Mouse (Mus musculus) urinary bladder, adult 18-20 months (tissue): Measurements from ENCODE around the gene Akap7.
A peak's percentile ranks its signal among the peaks of the same experiment; 100 is the strongest.

Source experiments
- DNase-seq, 2 experiments: peaks; one replicate each; pipeline ENCODE4 v3.0.0; 2022; ENCODE audit warnings: low spot score in 2 of 2, mixed read lengths in 2 of 2

Akap7 gene

GRCm38 (mm10) chr10:25297666-25298263 lies 9.9 kb downstream of the Akap7 start:
- no peak for DNase-seq

GRCm38 (mm10) chr10:25296657-25297369 lies 10.9 kb downstream of the Akap7 start:
- peak; percentile 83 to 88 for DNase-seq

- no peak for DNase-seq
These were observed 11.4 kb downstream of the Akap7 start for GRCm38 (mm10) chr10:25296286-25296656.

GRCm38 (mm10) chr10:25295836-25296235 lies 11.8 kb downstream of the Akap7 start:
- DNase-seq: no peak

GRCm38 (mm10) chr10:25294999-25295398 lies 12.7 kb downstream of the Akap7 start:
- no peak for DNase-seq

- no peak for DNase-seq
These were observed 13.9 kb downstream of the Akap7 start for GRCm38 (mm10) chr10:25293796-25294195.

GRCm38 (mm10) chr10:25291053-25291452 lies 16.6 kb downstream of the Akap7 start:
- DNase-seq: peak in 1 of 2 experiments; percentile 54

GRCm38 (mm10) chr10:25285100-25285811 lies 22.4 kb downstream of the Akap7 start:
- DNase-seq: no peak

GRCm38 (mm10) chr10:25284427-25285099 lies 23.1 kb downstream of the Akap7 start:
- no peak for DNase-seq

- no peak for DNase-seq
These were observed 24.3 kb downstream of the Akap7 start for GRCm38 (mm10) chr10:25283397-25283796.

- DNase-seq: no peak
These were observed 27.5 kb downstream of the Akap7 start for GRCm38 (mm10) chr10:25280141-25280540.

GRCm38 (mm10) chr10:25279406-25279805 lies 28.3 kb downstream of the Akap7 start:
- no peak for DNase-seq

GRCm38 (mm10) chr10:25275492-25275891 lies 32.2 kb downstream of the Akap7 start:
- no peak for DNase-seq

- DNase-seq: no peak
These were observed 32.9 kb downstream of the Akap7 start for GRCm38 (mm10) chr10:25274621-25275330.

GRCm38 (mm10) chr10:25273731-25274130 lies 33.9 kb downstream of the Akap7 start:
- DNase-seq: no peak

GRCm38 (mm10) chr10:25271756-25272155 lies 35.9 kb downstream of the Akap7 start:
- no peak for DNase-seq

GRCm38 (mm10) chr10:25271207-25271606 lies 36.5 kb downstream of the Akap7 start:
- no peak for DNase-seq

- DNase-seq: no peak
These were observed 39.0 kb downstream of the Akap7 start for GRCm38 (mm10) chr10:25268476-25269351.

- no peak for DNase-seq
These were observed 46.5 kb downstream of the Akap7 start for GRCm38 (mm10) chr10:25261176-25261575.

GRCm38 (mm10) chr10:25260724-25261123 lies 46.9 kb downstream of the Akap7 start:
- DNase-seq: no peak

- DNase-seq: no peak
These were observed 49.5 kb downstream of the Akap7 start for GRCm38 (mm10) chr10:25258171-25258570.
